Comparison of ENCODE assay signal across 14 mouse cellular contexts in the genomic region with DNA sequence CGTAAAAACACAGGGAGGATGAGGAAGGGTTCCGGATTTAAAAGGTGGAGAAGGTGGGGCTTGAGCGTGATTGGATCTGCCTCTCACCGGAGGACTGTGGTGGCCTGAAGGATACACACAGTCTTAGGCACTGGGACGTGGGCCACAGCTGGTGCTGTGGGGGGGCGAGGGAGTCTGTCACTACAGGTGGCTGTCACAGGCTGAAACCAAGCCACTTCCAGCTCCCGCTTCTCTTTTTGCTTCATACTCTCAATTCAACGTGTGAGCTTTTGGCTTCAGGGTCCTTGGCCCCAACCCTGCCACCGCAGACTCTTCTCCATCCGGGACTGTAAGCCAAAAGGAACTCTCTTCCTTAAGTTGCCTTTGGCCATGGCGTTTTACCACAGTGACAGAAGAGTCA.
"Had no signal": no experiment of that assay in that cellular context is flagged by ENCODE, and none has a peak within 500 bp of the region (broad histone marks: within the 10 kb centered on the region; RNA-seq: fewer than 3 reads in every experiment).

No protein-coding gene starts in this region.

- H3K4me2 ChIP-seq: neural tube, embryonic 13.5 days; neural tube, embryonic 15.5 days; stomach, embryonic 15.5 days had no signal

- H3K4me1 ChIP-seq: stomach, embryonic 15.5 days had no signal

- H3K9ac ChIP-seq: neural tube, embryonic 13.5 days; neural tube, embryonic 15.5 days; stomach, embryonic 15.5 days had no signal

- H3K4me3 ChIP-seq: neural tube, embryonic 13.5 days; neural tube, embryonic 15.5 days; stomach, embryonic 15.5 days had no signal

- H3K9me3 ChIP-seq: neural tube, embryonic 13.5 days; neural tube, embryonic 15.5 days; stomach, embryonic 15.5 days had no signal

- DNase-seq: right cerebral cortex, adult 18-20 months; right cerebral cortex, postnatal 14 days; right cerebral cortex, postnatal 25 days; spleen, adult 18-20 months; thymus, adult 18-20 months; thymus, adult 2 months; thymus, postnatal 14 days; thymus, postnatal 25 days; thymus, postnatal 36 days; thymus, postnatal 4 days had no signal

- H3K27me3 ChIP-seq: neural tube, embryonic 13.5 days; neural tube, embryonic 15.5 days; stomach, embryonic 15.5 days had no signal

- H3K27ac ChIP-seq: neural tube, embryonic 13.5 days; stomach, embryonic 15.5 days; stomach, postnatal 0 days had no signal
